Mouse (Mus musculus) liver, adult 2 months (tissue): ENCODE results near the gene Tmc5. TPM values are rescaled to one million over a fixed set of nuclear protein-coding genes. Genes with fewer than 3 reads are reported as not detected.

Experiments used
- DNase-seq: peaks from one replicate; pipeline ENCODE4 v3.0.0-alpha.2; 2011; ENCODE audit warnings: low read depth, low spot score; ENCODE audit errors: extremely low read depth
- H3K27ac ChIP-seq: fragments of 200-500 bp; replicated peaks from 2 replicates; pipeline ENCODE4 v1.5.1; 2012; ENCODE audit warnings: low read depth, mild to moderate bottlenecking, control low read depth, inconsistent platforms, low read length; ENCODE audit not compliant: insufficient read depth
- H3K27me3 ChIP-seq: fragments of 200-500 bp; 2 replicates; pipeline ENCODE4 v1.6.1; 2012; ENCODE audit warnings: mild to moderate bottlenecking, moderate library complexity, low read length, inconsistent platforms; ENCODE audit not compliant: control insufficient read depth, insufficient read depth
- H3K36me3 ChIP-seq: fragments of 200-500 bp; 2 replicates; pipeline ENCODE4 v1.6.1; 2012; ENCODE audit warnings: low read length, inconsistent platforms; ENCODE audit not compliant: control insufficient read depth, insufficient read depth
- H3K4me1 ChIP-seq: fragments of 200-500 bp; 2 replicates; pipeline ENCODE4 v1.6.1; 2011; ENCODE audit warnings: low read length; ENCODE audit not compliant: control insufficient read depth, insufficient read depth
- H3K4me3 ChIP-seq: fragments of 200-500 bp; 2 replicates; pipeline ENCODE4 v1.5.1; 2011; ENCODE audit warnings: low read depth, mild to moderate bottlenecking, control low read depth, low read length, moderate library complexity; ENCODE audit not compliant: insufficient read depth
- H3K79me2 ChIP-seq: fragments of 200-500 bp; 2 replicates; pipeline ENCODE4 v1.6.1; 2012; ENCODE audit warnings: inconsistent platforms, mild to moderate bottlenecking, low read length, moderate library complexity; ENCODE audit not compliant: control insufficient read depth, insufficient read depth
- H3K9ac ChIP-seq: fragments of 200-500 bp; 2 replicates; pipeline ENCODE4 v1.6.1; 2012; ENCODE audit warnings: low read depth, mild to moderate bottlenecking, control low read depth, inconsistent platforms, low read length
- CTCF ChIP-seq: fragments of 200-500 bp; IDR thresholded peaks from 2 replicates; pipeline ENCODE4 v1.5.1; 2011; ENCODE audit warnings: low read depth, low read length, control low read depth
- POLR2A ChIP-seq: fragments of 200-500 bp; IDR thresholded peaks from 2 replicates; pipeline ENCODE4 v1.6.1; 2011; ENCODE audit warnings: low read length, control low read depth; ENCODE audit not compliant: insufficient read depth; ENCODE audit errors: extremely low read depth
- WGBS: fragments of 180-500 bp; shearing (Covaris S2); methylation state at CpG from one replicate; pipeline ENCODE4 v1.1.7; 2018; 5-methylcytosine and 5-hydroxymethylcytosine counted together
- polyA plus RNA-seq: library from polyadenylated mRNA; depleted of rRNA; stranded (reverse); fragments of >200 nt; gene quantifications from 2 replicates; pipeline ENCODE4 v1.2.3, GENCODE M21; 2012
- total RNA-seq: library from RNA; depleted of rRNA; stranded (reverse); fragments of >200 nt; gene quantifications from 2 replicates; pipeline ENCODE4 v1.2.3, GENCODE M21; 2014

Tmc5 gene
- total and polyA plus RNA-seq, 2 experiments: under 0.01 to 0.99 TPM

- H3K4me1 ChIP-seq: peaks cover 17% of the 10 kb centered on the region
- peak overlapping the region; percentile 66 for H3K9ac ChIP-seq
- H3K27me3 ChIP-seq: no peaks in the 10 kb centered on the region
- peak; percentile 99 for DNase-seq
- H3K79me2 ChIP-seq: peaks cover 3% of the 10 kb centered on the region; the same call in 1 of the 2 replicates
- WGBS: 13% methylated on average over 6 of the region's 6 CpGs
- H3K36me3 ChIP-seq: no peaks in the 10 kb centered on the region
- no peak for TF ChIP-seq POLR2A
- 0 out of 2 replicates have a peak, but pooled peaks have one; percentile 3 for TF ChIP-seq CTCF
- H3K4me3 ChIP-seq: no peak overlapping the region
- H3K27ac ChIP-seq: peak overlapping the region; percentile 87
Measured at GRCm38 (mm10) chr7:118585856-118586255, 11.2 kb upstream of the Tmc5 start.

- Histone ChIP-seq H3K27ac (no peak overlapping the region), H3K36me3 (no peaks in the 10 kb centered on the region), H3K79me2 (no peaks in the 10 kb centered on the region), H3K4me1 (peaks cover 7% of the 10 kb centered on the region), H3K4me3 (no peak overlapping the region), H3K9ac (no peak overlapping the region), H3K27me3 (no peaks in the 10 kb centered on the region)
- no peak for TF ChIP-seq POLR2A
- TF ChIP-seq CTCF: no peak
- peak; percentile 43 for DNase-seq
- 69% methylated on average over 5 of the region's 5 CpGs for WGBS
Measured at GRCm38 (mm10) chr7:118590726-118591305, 6.3 kb upstream of the Tmc5 start.

GRCm38 (mm10) chr7:118592146-118592545 lies 5.0 kb upstream of the Tmc5 start:
- Histone ChIP-seq H3K27me3 (peaks cover 2% of the 10 kb centered on the region; the same call in 1 of the 2 replicates), H3K4me1 (peaks cover 4% of the 10 kb centered on the region), H3K36me3 (no peaks in the 10 kb centered on the region), H3K27ac (no peak overlapping the region), H3K79me2 (no peaks in the 10 kb centered on the region), H3K4me3 (no peak overlapping the region), H3K9ac (no peak overlapping the region)
- WGBS: 56% methylated on average over 6 of the region's 6 CpGs
- no peak for TF ChIP-seq CTCF
- TF ChIP-seq POLR2A: no peak
- no peak for DNase-seq

- Histone ChIP-seq H3K36me3 (no peaks in the 10 kb centered on the region), H3K27ac (no peak overlapping the region), H3K79me2 (no peaks in the 10 kb centered on the region), H3K27me3 (peaks cover 4% of the 10 kb centered on the region; the same call in 1 of the 2 replicates), H3K4me1 (peaks cover 4% of the 10 kb centered on the region), H3K4me3 (no peak overlapping the region), H3K9ac (no peak overlapping the region)
- no peak for DNase-seq
- WGBS: 56% methylated on average over 9 of the region's 9 CpGs
- TF ChIP-seq POLR2A: no peak
- TF ChIP-seq CTCF: no peak
Measured at GRCm38 (mm10) chr7:118593567-118594407, 3.3 kb upstream of the Tmc5 start.

GRCm38 (mm10) chr7:118594611-118595010 lies 2.5 kb upstream of the Tmc5 start:
- no peaks in the 10 kb centered on the region for H3K79me2 ChIP-seq
- H3K36me3 ChIP-seq: no peaks in the 10 kb centered on the region
- WGBS: 41% methylated on average over 10 of the region's 10 CpGs
- H3K27ac ChIP-seq: no peak overlapping the region
- H3K27me3 ChIP-seq: peaks cover 4% of the 10 kb centered on the region; the same call in 1 of the 2 replicates
- no peak overlapping the region for H3K9ac ChIP-seq
- no peak overlapping the region for H3K4me3 ChIP-seq
- DNase-seq: no peak
- TF ChIP-seq CTCF: no peak
- no peak for TF ChIP-seq POLR2A
- H3K4me1 ChIP-seq: peaks cover 4% of the 10 kb centered on the region

GRCm38 (mm10) chr7:118595228-118595627 lies 1.9 kb upstream of the Tmc5 start:
- Histone ChIP-seq H3K27ac (no peak overlapping the region), H3K27me3 (peaks cover 4% of the 10 kb centered on the region; the same call in 1 of the 2 replicates), H3K79me2 (no peaks in the 10 kb centered on the region), H3K36me3 (no peaks in the 10 kb centered on the region), H3K4me3 (no peak overlapping the region), H3K4me1 (peaks cover 4% of the 10 kb centered on the region), H3K9ac (0 out of 2 replicates have a peak overlapping the region, but pooled peaks have one; percentile 26)
- peak; percentile 98 for TF ChIP-seq CTCF
- TF ChIP-seq POLR2A: no peak
- DNase-seq: peak; percentile 74
- WGBS: 1% methylated on average over 14 of the region's 14 CpGs
